Mouse (Mus musculus): Measurements from ENCODE around the gene Ank3. TPM values are rescaled to one million over a fixed set of nuclear protein-coding genes. Genes with fewer than 3 reads are reported as not detected.

Gene Ank3
- polyA plus RNA-seq, 1 experiment from 2014 or later, result 30.6 TPM

DNA sequence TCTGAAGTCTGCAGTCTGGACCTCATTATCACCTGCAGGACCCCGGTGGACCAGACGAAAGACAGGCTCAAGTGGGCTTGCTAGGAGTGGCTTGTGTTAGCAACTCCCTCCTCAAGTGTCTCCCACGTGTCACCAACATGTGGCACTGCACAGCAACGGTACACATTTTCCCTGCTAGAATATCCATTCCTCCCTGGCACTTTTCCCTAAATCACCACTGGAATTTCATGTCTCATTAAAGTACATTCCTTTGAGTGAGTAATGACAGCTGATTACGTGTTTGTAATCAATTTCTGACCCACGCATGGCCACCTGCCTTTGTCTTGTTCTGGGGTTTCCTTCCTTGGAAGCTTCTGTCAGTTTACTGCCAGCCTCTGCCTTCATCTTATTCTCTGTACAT, 230.2 kb downstream of the Ank3 start:
- Histone ChIP-seq H3K36me3 (no peaks in the 10 kb centered on the region), H3K9ac (no peak overlapping the region), H3K27ac (no peak overlapping the region), H3K27me3 (no peaks in the 10 kb centered on the region), H3K9me3 (replicated peaks) (no peaks in the 10 kb centered on the region), H3K4me2 (no peak overlapping the region), H3K4me3 (no peak overlapping the region), H3K4me1 (replicated peaks) (peaks cover 12% of the 10 kb centered on the region)
- no peak for ATAC-seq (replicated peaks; ENCODE audit: insufficient number of reproducible peaks, insufficient read depth, low FRiP score, low read depth)
- WGBS, result 30% methylated on average over 6 of the region's 6 CpGs

- 58% methylated on average over 7 of the region's 7 CpGs for WGBS
- no peaks in the 10 kb centered on the region for H3K9me3 ChIP-seq (replicated peaks)
- H3K36me3 ChIP-seq, result no peaks in the 10 kb centered on the region
- H3K27ac ChIP-seq, result no peak overlapping the region
- no peak overlapping the region for H3K4me3 ChIP-seq
- H3K9ac ChIP-seq, result no peak overlapping the region
- no peaks in the 10 kb centered on the region for H3K27me3 ChIP-seq
- peaks cover 18% of the 10 kb centered on the region for H3K4me1 ChIP-seq (replicated peaks)
- no peak overlapping the region for H3K4me2 ChIP-seq
- no peak for ATAC-seq (replicated peaks; ENCODE audit: insufficient number of reproducible peaks, insufficient read depth, low FRiP score, low read depth)
These were observed 232.3 kb downstream of the Ank3 start for GRCm38 (mm10) chr10:69630802-69631388.

DNA sequence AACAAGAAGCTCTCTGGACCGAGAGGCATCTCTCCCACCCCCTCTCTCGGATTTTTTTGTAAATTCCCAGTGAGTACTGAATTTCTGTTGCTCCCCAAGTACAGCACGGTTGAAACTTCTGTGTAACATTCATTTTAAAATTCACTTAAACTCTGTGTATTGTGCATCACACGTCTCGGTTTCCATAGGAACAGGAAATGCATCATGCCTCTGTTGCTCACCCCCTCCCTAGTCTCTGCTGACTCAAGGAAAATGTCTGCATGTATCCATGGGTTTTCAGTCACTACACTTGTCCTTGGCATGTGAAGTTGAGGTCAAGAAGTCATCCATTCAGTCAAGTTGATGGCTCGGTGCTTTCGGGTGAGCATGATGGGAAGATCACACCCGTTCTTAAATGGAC, 234.3 kb downstream of the Ank3 start:
- H3K4me2 ChIP-seq, result no peak overlapping the region
- H3K4me3 ChIP-seq, result no peak overlapping the region
- H3K4me1 ChIP-seq (replicated peaks), result peaks cover 25% of the 10 kb centered on the region
- ATAC-seq (replicated peaks; ENCODE audit: insufficient number of reproducible peaks, insufficient read depth, low FRiP score, low read depth), result no peak
- H3K36me3 ChIP-seq, result no peaks in the 10 kb centered on the region
- H3K9ac ChIP-seq, result no peak overlapping the region
- WGBS, result 88% methylated on average over 8 of the region's 8 CpGs
- H3K27ac ChIP-seq, result no peak overlapping the region
- no peaks in the 10 kb centered on the region for H3K9me3 ChIP-seq (replicated peaks)
- no peaks in the 10 kb centered on the region for H3K27me3 ChIP-seq

- 69% methylated on average over 5 of the region's 5 CpGs for WGBS
- Histone ChIP-seq H3K27ac (no peak overlapping the region), H3K9me3 (replicated peaks) (no peaks in the 10 kb centered on the region), H3K27me3 (no peaks in the 10 kb centered on the region), H3K4me1 (replicated peaks) (peaks cover 19% of the 10 kb centered on the region), H3K9ac (no peak overlapping the region), H3K4me2 (no peak overlapping the region), H3K36me3 (no peaks in the 10 kb centered on the region), H3K4me3 (no peak overlapping the region)
- ATAC-seq (replicated peaks; ENCODE audit: insufficient number of reproducible peaks, insufficient read depth, low FRiP score, low read depth), result no peak
These were observed 236.3 kb downstream of the Ank3 start for GRCm38 (mm10) chr10:69634891-69635290.

- no peak for ATAC-seq (replicated peaks; ENCODE audit: insufficient number of reproducible peaks, insufficient read depth, low FRiP score, low read depth)
- no peak overlapping the region for H3K27ac ChIP-seq
- H3K4me3 ChIP-seq, result no peak overlapping the region
- H3K27me3 ChIP-seq, result no peaks in the 10 kb centered on the region
- no peak overlapping the region for H3K4me2 ChIP-seq
- H3K4me1 ChIP-seq (replicated peaks), result peaks cover 13% of the 10 kb centered on the region
- 55% methylated on average over 11 of the region's 11 CpGs for WGBS
- H3K9me3 ChIP-seq (replicated peaks), result no peaks in the 10 kb centered on the region
- no peaks in the 10 kb centered on the region for H3K36me3 ChIP-seq
- no peak overlapping the region for H3K9ac ChIP-seq
These were observed 237.5 kb downstream of the Ank3 start for GRCm38 (mm10) chr10:69635910-69636656.

DNA sequence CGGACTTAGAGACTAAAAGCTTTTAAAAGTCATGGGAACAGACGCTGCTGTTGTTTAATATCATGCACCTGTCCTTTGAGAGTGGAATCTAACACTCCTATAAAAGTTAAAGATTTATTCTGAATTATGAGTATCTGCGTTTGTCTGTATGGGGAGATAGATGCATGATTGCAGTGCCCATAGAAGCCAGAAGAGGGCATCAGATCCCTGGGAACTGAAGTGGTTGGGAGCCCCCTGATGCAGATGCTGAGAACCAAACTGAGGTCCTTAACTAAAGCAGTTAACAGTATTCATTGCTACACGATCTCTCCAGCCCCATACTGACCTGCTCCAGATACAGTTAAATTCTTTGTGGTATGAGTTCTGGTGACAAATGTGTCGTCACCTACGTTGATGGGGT, 240.6 kb downstream of the Ank3 start:
- 89% methylated on average over 6 of the region's 6 CpGs for WGBS
- H3K4me1 ChIP-seq (replicated peaks), result peaks cover 26% of the 10 kb centered on the region
- no peak overlapping the region for H3K27ac ChIP-seq
- no peak overlapping the region for H3K4me3 ChIP-seq
- no peaks in the 10 kb centered on the region for H3K9me3 ChIP-seq (replicated peaks)
- H3K36me3 ChIP-seq, result no peaks in the 10 kb centered on the region
- no peak overlapping the region for H3K4me2 ChIP-seq
- no peaks in the 10 kb centered on the region for H3K27me3 ChIP-seq
- no peak overlapping the region for H3K9ac ChIP-seq
- no peak for ATAC-seq (replicated peaks; ENCODE audit: insufficient number of reproducible peaks, insufficient read depth, low FRiP score, low read depth)

GRCm38 (mm10) chr10:69640617-69641016, 242.0 kb downstream of the Ank3 start:
- 75% methylated on average over 4 of the region's 4 CpGs for WGBS
- no peaks in the 10 kb centered on the region for H3K9me3 ChIP-seq (replicated peaks)

GRCm38 (mm10) chr10:69643481-69643880, 244.9 kb downstream of the Ank3 start:
- peak overlapping the region; percentile 81 for H3K27ac ChIP-seq
- no peak overlapping the region for H3K9ac ChIP-seq
- peaks cover 34% of the 10 kb centered on the region for H3K4me1 ChIP-seq (replicated peaks)
- H3K27me3 ChIP-seq, result no peaks in the 10 kb centered on the region
- H3K4me3 ChIP-seq, result no peak overlapping the region
- WGBS, result 29% methylated on average over 3 of the region's 3 CpGs
- H3K36me3 ChIP-seq, result no peaks in the 10 kb centered on the region
- peak overlapping the region; percentile 32 for H3K4me2 ChIP-seq
- H3K9me3 ChIP-seq (replicated peaks), result no peaks in the 10 kb centered on the region
- ATAC-seq (replicated peaks; ENCODE audit: insufficient number of reproducible peaks, insufficient read depth, low FRiP score, low read depth), result no peak

More at GRCm38 (mm10) chr10:69640617-69641016, 242.0 kb downstream of the Ank3 start:
- Histone ChIP-seq H3K4me2 (no peak overlapping the region), H3K4me1 (replicated peaks) (peaks cover 32% of the 10 kb centered on the region), H3K27ac (no peak overlapping the region), H3K27me3 (no peaks in the 10 kb centered on the region), H3K4me3 (no peak overlapping the region), H3K36me3 (no peaks in the 10 kb centered on the region), H3K9ac (no peak overlapping the region)
- no peak for ATAC-seq (replicated peaks; ENCODE audit: insufficient number of reproducible peaks, insufficient read depth, low FRiP score, low read depth)

- peaks cover 34% of the 10 kb centered on the region for H3K4me1 ChIP-seq (replicated peaks)
- ATAC-seq (replicated peaks; ENCODE audit: insufficient number of reproducible peaks, insufficient read depth, low FRiP score, low read depth), result no peak
- H3K4me3 ChIP-seq, result no peak overlapping the region
- H3K4me2 ChIP-seq, result peak overlapping the region; percentile 32
- peak overlapping the region; percentile 81 for H3K27ac ChIP-seq
- no peaks in the 10 kb centered on the region for H3K9me3 ChIP-seq (replicated peaks)
- no peaks in the 10 kb centered on the region for H3K27me3 ChIP-seq
- 36% methylated on average over 6 of the region's 6 CpGs for WGBS
- H3K9ac ChIP-seq, result no peak overlapping the region
- no peaks in the 10 kb centered on the region for H3K36me3 ChIP-seq
These were observed 245.4 kb downstream of the Ank3 start for GRCm38 (mm10) chr10:69643986-69644385.

- H3K9ac ChIP-seq, result no peak overlapping the region
- no peaks in the 10 kb centered on the region for H3K27me3 ChIP-seq
- no peak overlapping the region for H3K4me2 ChIP-seq
- no peak overlapping the region; the same call in 1 of the 2 replicates for H3K27ac ChIP-seq
- H3K4me1 ChIP-seq (replicated peaks), result peaks cover 36% of the 10 kb centered on the region
- 69% methylated on average over 5 of the region's 5 CpGs for WGBS
- no peak overlapping the region for H3K4me3 ChIP-seq
- no peaks in the 10 kb centered on the region for H3K36me3 ChIP-seq
- H3K9me3 ChIP-seq (replicated peaks), result no peaks in the 10 kb centered on the region
- no peak for ATAC-seq (replicated peaks; ENCODE audit: insufficient number of reproducible peaks, insufficient read depth, low FRiP score, low read depth)
These were observed 246.8 kb downstream of the Ank3 start for GRCm38 (mm10) chr10:69645311-69645802.

DNA sequence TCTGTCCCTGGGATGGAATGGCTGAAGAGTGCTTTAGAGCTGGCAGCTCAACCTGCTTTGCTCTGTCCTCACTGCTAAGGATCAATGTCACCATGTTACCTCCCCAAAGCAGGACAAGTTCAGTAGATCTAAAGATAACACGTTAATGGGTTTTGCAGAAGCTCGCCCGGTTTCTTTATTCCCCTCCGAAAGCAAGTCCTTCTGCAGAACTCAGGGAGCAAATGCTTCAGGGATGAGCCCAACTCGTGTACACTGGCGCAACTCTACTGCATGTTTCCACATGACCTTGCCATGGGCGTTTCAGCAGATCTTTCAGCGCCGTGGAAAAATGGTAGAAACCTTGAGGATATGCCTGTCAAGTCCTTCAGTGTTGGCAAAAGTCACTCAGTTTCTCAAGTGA, 247.4 kb downstream of the Ank3 start:
- no peak overlapping the region for H3K4me2 ChIP-seq
- H3K27ac ChIP-seq, result no peak overlapping the region; the same call in 1 of the 2 replicates
- H3K4me1 ChIP-seq (replicated peaks), result peaks cover 39% of the 10 kb centered on the region

GRCm38 (mm10) chr10:69650074-69650473, 251.5 kb downstream of the Ank3 start:
- Histone ChIP-seq H3K4me3 (no peak overlapping the region), H3K4me1 (replicated peaks) (peaks cover 49% of the 10 kb centered on the region), H3K4me2 (no peak overlapping the region), H3K9me3 (replicated peaks) (no peaks in the 10 kb centered on the region), H3K9ac (no peak overlapping the region), H3K36me3 (no peaks in the 10 kb centered on the region), H3K27ac (no peak overlapping the region), H3K27me3 (no peaks in the 10 kb centered on the region)
- 53% methylated on average over 4 of the region's 4 CpGs for WGBS
- ATAC-seq (replicated peaks; ENCODE audit: insufficient number of reproducible peaks, insufficient read depth, low FRiP score, low read depth), result no peak

More for the DNA sequence above, 247.4 kb downstream of the Ank3 start:
- H3K9ac ChIP-seq, result no peak overlapping the region
- no peaks in the 10 kb centered on the region for H3K9me3 ChIP-seq (replicated peaks)
- WGBS, result 83% methylated on average over 9 of the region's 9 CpGs
- no peak overlapping the region for H3K4me3 ChIP-seq
- H3K27me3 ChIP-seq, result no peaks in the 10 kb centered on the region
- ATAC-seq (replicated peaks; ENCODE audit: insufficient number of reproducible peaks, insufficient read depth, low FRiP score, low read depth), result no peak
- H3K36me3 ChIP-seq, result no peaks in the 10 kb centered on the region

Measured in heart, embryonic 15.5 days (tissue).